ENCODE assay signal across 19 mouse cellular contexts in genomic region chrX:168649336-168649735, GRCm38 (mm10). TPM values are rescaled to one million over a fixed set of nuclear protein-coding genes. Genes with fewer than 3 reads are reported as not detected.
DNase-seq lines count a peak whose midpoint lies in the region; ATAC-seq and TF ChIP-seq lines count a peak whose summit lies in the region.
"Had no signal": no experiment of that assay in that cellular context is flagged by ENCODE, and none has a peak within 500 bp of the region (broad histone marks: within the 10 kb centered on the region; RNA-seq: fewer than 3 reads in every experiment).

No protein-coding gene starts in this region.

- TF ChIP-seq POLR2A in lung, adult 2 months (IDR thresholded peaks at IDR 0.05; ENCODE audit: borderline replicate concordance, extremely low read depth, low read depth, low read length), result no peak

- WGBS in lung, adult 2 months, result 55% methylated on average over 2 of the region's 2 CpGs

- H3K4me1 ChIP-seq in lung, adult 2 months (ENCODE audit: control insufficient read depth, insufficient read depth, low read length), result no peaks in the 10 kb centered on the region
- H3K4me1 ChIP-seq: embryonic facial prominence, embryonic 10.5 days; embryonic facial prominence, embryonic 12.5 days; forebrain, embryonic 12.5 days had no signal

- H3K4me3 ChIP-seq in lung, adult 2 months (replicated peaks; ENCODE audit: extremely low read depth, low read depth, low read length), result no peak overlapping the region
- H3K4me3 ChIP-seq: embryonic facial prominence, embryonic 10.5 days; embryonic facial prominence, embryonic 12.5 days; forebrain, embryonic 12.5 days had no signal

- peak; percentile 64 for ATAC-seq in frontal cortex, adult (ENCODE audit: low TSS enrichment)
- ATAC-seq: forebrain, embryonic 14.5 days; forebrain, embryonic 16.5 days had no signal

- DNase-seq in frontal cortex, postnatal 25 days (ENCODE audit: low spot score in 2 of 2), result no peak
- peak; percentile 5 for DNase-seq in right cerebral cortex, adult 18-20 months
- no peak for DNase-seq in right cerebral cortex, adult 2 months (ENCODE audit: low spot score in 2 of 2)
- DNase-seq in telencephalon, adult 2 months (ENCODE audit: low read depth, low spot score), result peak; percentile 49
- no peak for DNase-seq in lung, adult 2 months
- DNase-seq: adrenal gland, adult 2 months; adrenal gland, postnatal 10 days; adrenal gland, postnatal 25 days; cerebellum, adult 11-12 months; cerebellum, adult 2 months; cerebellum, adult 9-10 months; cerebellum, postnatal 10 days; cerebellum, postnatal 25 days had no signal

- TF ChIP-seq CTCF in lung, adult 2 months (IDR thresholded peaks at IDR 0.05; ENCODE audit: insufficient read depth, low read length), result no peak

RNA-seq across cellular contexts. Expression of gene Msl3, which starts 24.4 kb away (rescaled TPM):
- polyA plus RNA-seq in lung, adult 2 months (2012; rRNA removed), result 10.4 and 13.3 TPM in 2 replicates

Comparison
In these comparisons a context has a peak if more than half of its experiments do, and no peak if none do; other contexts are left out.
1. DNase-seq: peak in right cerebral cortex, adult 18-20 months (single experiment) and telencephalon, adult 2 months (single experiment); none in frontal cortex, postnatal 25 days (0 of 2), right cerebral cortex, adult 2 months (0 of 2) and lung, adult 2 months (single experiment).